Mouse (Mus musculus) induced T-regulatory cell, adult 2 months (primary cell): ENCODE results near the gene Gdpgp1.

Experiments
- DNase-seq: peaks from one replicate; pipeline ENCODE4 v3.0.0-alpha.2; 2012; ENCODE audit warnings: low read depth

The Gdpgp1 gene

DNA sequence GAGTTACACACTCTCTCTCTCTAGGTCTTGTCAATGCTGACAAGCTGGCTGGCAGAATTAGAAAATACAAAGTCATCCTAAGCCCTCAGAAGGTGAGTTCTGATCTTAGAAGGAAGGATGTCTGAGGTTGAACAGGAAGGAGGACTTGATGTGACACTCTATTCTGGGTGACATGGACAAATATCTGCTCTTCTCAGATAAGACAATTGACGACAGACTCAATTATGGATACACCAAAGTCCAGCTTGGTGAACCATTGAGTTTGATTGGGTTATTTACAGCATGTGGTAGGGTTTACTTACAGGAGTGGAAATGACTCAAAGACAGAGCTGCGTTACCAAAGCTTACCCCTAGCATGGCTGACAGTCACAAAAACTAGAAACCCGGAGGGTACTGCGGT, 43.7 kb downstream of the Gdpgp1 start:
- DNase-seq: no peak

DNA sequence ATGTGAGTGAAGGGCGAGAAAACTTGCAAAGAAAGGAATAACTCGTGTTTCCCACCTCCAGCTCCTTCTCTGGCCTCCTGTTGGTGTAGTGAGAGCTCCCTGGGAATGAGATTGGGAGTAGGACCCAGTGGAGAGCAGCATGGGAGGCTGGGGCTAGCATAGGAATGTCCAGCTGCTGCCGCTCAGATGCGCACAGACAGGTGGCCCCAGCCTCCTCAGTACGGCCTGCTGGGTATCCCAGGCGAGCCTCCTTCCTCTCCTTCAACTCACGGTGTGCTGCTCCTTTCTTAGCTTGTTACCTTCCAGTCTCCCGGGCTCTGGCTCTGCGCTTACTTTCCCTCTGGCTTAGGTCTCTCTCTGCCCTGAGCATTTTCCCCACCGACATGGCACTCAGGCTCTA, 47.4 kb downstream of the Gdpgp1 start:
- DNase-seq: no peak

DNA sequence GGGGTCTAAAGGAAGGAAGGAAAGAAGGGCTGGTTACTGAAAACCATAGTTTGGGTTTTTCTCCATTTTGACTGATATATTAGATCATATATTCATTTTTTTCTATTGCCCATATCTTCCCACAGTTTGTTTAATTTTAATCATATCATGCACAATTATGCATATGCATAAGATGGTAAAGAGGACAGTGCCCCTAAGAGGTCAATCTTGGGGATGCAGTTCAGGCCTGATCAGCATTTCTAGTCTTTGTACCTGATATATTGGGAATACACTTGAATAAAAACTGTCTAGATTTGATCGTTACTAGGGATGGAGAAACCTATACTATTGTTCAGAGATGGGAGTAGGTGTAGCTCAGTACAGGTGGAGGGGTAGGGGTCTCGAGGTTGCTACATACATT, 48.3 kb downstream of the Gdpgp1 start:
- no peak for DNase-seq

GRCm38 (mm10) chr7:80281646-80282045, 49.0 kb downstream of the Gdpgp1 start:
- DNase-seq: no peak

DNA sequence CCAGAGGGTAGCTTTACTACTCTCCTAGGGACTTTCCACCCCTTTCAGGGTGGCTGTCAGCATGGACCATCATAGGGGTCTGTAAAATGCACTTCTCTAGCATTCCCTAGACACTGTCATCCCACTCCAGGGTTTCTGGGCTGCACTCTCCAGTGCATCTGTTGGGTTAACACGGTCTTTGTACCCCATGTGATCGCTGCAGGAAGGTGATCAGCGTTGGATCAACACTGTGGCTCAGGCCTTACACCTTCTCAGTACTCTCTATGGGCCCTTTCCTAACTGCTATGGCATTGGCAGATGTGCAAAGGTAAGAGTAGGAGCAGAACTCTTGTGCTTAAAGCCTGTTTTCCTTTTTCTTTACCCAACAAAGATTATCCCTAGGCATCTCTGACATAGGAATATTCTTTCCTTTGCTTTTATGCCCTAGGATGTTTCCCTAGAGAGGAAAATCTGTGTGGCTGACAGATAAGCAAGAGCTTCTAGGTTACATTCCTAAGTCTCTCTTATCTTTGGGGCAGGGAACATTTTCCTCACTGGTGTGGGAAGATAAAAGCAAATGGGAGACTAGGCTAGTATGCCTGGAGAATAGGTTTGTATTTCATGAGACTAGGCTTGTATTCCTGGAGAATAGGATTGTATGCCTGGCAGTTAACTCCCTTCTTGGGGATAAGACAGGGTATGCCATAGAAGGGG, 50.7 kb downstream of the Gdpgp1 start:
- no peak for DNase-seq

DNA sequence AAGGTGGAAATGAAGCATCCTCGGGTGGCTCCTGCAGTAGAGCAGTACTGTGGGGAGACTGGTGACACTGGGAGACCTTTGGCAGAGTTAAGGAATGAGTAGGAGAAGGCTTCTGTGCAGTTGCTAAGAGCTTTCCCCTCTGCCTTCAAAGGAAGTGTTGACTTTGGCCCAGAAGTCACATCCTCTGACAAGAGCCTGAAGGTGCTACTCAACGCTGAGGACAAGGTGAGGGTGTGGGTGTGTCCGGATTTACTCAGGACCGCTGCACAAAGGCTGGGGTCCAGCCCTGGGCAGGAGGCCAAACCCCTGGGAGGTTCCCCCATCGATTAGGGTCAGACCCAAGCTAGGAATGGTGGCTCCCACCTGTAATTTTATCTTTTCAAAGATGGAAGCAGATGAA, 51.7 kb downstream of the Gdpgp1 start:
- no peak for DNase-seq

- DNase-seq: no peak
Observed at GRCm38 (mm10) chr7:80285725-80286124, 53.1 kb downstream of the Gdpgp1 start.

- no peak for DNase-seq
Observed at GRCm38 (mm10) chr7:80287736-80288135, 55.1 kb downstream of the Gdpgp1 start.
